Mouse (Mus musculus) natural killer cell, adult 2 months (primary cell): Measurements from ENCODE around the gene Ccdc28b.

ENCODE experiments used
- DNase-seq, 2 experiments: peaks; one replicate each; pipeline ENCODE4 v3.0.0; 2022; ENCODE audit warnings: low spot score in 2 of 2

Gene Ccdc28b

DNA sequence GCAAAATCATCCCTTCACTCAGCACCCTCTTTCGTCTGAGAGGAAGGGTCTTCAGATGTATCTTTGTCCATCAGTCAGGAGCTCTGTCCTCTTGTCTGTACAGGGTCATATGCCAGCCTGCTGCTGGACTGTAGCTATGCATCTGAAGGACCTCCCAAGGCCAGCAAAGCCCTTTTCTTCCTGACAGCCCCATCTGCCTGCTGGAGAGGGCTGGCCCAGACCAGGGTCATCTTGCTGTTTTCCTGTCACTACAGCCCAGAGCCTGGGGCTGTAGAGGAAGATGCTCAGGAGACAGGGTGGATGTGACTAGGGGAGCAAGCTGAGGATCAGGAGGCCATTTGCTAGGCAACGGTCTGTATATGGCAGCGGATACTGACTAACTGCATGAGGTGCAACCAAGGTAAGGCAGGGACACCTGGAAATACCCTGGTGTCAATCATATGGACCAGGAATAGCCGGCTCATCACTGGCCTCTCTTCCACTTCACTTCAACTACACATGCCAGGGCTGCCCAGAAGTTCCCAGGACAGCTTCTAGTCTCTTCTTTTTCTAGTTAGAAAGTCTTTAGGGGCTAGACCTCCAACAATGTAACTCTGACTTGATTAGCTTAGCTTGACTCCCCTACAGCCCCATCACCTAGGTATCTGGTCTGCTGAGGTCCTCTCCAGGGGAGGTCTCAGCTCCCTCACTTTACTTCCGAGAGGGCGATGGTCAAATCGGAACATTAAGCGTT, 778 bp downstream of the Ccdc28b start:
- DNase-seq = no peak

GRCm38 (mm10) chr4:129622120-129622802, 1.5 kb downstream of the Ccdc28b start:
- no peak for DNase-seq

GRCm38 (mm10) chr4:129621283-129621841, 2.4 kb downstream of the Ccdc28b start:
- no peak for DNase-seq

DNA sequence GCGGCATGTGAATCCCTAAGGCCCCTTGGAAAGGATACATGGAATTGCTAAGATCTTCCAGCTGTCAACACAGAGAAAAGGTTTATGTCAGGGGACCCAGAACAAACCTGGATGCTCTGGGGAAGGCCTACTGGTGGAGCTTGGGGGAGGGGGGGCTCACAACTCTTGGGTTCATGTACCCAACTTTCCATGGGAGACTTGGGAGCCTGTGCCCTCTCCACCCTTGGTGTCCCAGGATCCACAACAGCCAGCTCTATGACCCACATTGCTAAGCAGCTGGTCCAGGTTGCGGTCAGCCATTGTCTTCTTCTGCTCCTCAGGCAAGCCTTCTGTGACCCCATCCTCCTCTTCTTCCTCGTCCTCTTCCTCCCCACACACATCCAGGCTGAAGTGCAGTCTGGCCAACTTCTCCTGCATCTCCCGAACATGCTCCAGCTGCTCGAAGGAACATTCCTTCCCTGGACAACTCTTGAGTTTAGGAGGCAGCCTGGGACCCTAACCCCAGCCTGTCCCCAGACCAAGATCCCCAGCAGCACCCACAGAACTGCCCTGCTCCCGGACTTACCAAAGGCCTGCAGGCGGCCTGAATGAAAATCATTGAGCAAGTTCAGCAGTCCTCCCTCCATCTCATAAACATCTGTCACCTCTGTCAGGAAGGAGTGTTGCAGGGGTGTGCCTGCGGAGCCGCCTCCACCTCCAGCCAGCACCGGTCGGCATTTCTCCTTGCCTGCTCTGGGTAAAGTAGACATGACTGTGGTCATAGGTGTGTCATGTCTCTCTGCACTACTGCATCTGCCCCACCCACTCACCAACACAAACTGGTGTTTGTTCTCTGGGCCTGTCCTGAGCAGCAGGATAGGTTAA, 3.1 kb downstream of the Ccdc28b start:
- DNase-seq = no peak

DNA sequence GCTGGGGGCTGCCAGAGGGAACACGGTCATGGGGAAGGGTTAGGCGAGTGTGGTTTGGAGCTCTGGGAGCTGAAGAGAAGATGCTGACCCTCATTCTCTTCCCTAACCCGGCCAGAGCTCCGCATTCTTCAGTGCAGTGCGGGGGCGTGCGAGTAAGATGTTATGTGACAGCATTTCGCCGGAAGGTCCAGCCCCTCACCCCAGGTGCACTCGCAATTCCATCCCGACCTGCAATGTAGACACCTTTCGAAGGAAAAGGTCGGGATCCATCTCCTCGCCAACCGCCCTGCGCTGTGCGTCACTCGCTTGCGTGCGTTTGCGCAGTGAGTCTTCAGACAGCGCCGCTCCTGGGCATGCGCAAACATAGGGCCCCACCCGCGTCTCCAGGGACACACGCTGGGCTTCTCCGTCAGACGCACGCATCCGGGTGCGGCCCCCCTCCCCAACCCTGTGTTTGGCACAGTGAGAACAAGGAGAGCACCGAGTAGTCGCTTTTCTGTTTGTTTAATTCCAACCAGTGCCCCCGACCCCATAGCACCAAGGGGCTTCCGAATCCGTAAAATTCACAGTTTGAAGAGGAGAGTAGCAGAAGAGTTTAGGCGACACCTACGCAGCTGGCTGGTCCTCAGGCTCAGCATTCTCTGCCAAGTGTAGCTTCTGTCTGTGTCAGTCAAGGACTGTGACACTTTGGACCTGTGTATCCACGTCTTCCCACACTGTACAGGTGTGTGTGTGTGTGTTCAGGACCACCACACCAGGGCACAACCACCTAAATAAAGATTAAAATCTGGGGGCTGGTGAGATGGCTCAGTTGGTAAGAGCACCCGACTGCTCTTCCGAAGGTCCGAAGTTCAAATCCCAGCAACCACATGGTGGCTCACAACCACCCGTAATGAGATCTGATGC, 4.7 kb downstream of the Ccdc28b start, which contains the start of gene Iqcc:
Iqcc (minus strand) TSS at position 314 of the 906 bp plus-strand sequence.
- peak; percentile 89 to 95 for DNase-seq

GRCm38 (mm10) chr4:129618031-129618430, 5.7 kb downstream of the Ccdc28b start:
- no peak for DNase-seq

GRCm38 (mm10) chr4:129617121-129617641, 6.6 kb downstream of the Ccdc28b start:
- no peak for DNase-seq

DNA sequence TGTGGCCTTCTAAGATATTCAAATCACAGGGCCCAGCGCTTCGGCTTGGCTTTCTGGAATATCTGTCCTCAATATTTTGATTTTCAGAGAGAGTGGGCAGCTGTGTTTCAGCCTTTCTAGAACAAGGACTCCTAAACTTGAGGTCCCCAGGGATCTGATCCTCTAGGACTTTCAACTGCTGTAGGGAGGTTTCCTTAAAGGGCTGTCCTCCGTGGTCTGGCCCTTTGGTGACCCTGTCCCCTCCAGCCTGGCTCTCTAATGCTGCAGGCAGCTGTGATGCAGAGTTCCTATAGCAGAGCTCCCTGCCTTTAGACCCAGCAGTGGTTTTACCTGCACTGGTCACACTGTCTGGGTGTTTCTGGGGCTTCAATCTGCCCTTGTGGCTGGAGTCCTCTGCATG, 7.1 kb downstream of the Ccdc28b start:
- DNase-seq = no peak

- DNase-seq = no peak
These were observed 7.9 kb downstream of the Ccdc28b start for GRCm38 (mm10) chr4:129615801-129616290.

- no peak for DNase-seq
These were observed 9.7 kb downstream of the Ccdc28b start, which contains the start of gene Dcdc2b for GRCm38 (mm10) chr4:129614093-129614492. Gene Dcdc2b, minus strand, starts transcription at chr4:129614257.

- DNase-seq = no peak
These were observed 13.3 kb downstream of the Ccdc28b start for GRCm38 (mm10) chr4:129610472-129610871.

DNA sequence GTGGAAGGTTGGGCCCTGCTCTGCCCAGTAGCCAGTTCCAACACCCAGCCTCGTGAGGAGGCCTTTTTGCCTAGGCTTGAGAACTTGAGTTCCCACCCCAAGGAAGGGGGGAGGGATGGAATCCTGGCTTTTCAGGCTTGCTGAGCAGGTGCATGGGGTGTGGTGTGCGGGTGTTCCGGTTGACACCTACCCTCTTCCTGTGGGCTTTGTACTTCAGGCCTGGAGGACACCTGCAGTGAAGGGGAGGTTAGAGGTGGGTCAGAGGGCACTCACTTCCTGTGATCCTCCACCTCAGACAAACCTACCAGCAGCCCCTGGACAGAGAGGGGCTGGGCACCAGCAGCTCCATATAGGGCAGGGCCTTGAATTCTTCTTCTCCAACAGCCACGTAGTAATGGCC, 13.7 kb downstream of the Ccdc28b start:
- DNase-seq = no peak

- no peak for DNase-seq
These were observed 14.6 kb downstream of the Ccdc28b start for GRCm38 (mm10) chr4:129609139-129609631.

- peak; percentile 73 to 82 for DNase-seq
These were observed 15.2 kb downstream of the Ccdc28b start for GRCm38 (mm10) chr4:129608426-129609025.

DNA sequence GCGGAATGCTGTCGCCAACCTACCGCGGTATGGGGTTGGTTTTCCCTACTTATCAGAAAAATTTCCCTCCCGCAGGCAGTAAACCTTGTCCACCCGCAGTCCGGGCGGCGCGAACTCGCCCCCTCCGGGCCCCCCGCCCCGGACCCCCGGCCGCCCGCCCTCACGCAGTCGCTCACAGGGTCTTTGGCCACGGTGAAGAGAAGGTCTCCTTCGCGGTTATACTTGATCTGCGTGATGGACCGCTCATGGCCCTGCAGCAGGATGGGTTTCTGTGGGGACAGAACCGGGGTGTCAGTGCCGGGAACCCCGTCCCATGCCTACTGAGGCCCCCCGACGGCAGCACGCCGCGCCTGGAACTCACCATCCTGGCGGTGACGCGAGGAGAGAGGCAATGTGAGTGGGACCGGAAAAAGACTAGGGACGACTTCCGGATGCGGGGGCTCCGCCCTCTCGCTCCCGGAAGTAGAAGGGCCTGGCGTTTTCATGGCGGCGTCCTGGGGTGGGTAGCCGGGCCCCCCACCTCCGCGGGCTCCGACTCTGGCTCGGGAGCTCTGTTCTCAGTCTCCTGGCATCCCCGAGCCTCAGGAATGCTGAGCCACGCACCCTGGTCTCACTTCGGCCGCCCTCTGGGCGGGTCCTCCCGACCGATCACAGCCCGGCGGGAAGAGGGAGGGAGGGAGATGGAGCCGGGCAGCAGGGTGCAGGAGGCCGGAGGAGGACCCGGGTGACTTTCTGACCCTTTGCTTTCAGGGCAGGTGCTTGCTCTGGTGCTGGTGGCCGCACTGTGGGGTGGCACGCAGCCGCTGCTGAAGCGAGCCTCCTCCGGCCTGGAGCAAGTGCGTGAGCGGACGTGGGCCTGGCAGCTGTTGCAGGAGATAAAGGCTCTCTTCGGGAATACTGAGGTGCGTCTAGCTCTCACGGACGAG, 23.3 kb downstream of the Ccdc28b start, which contains the start of the genes Eif3i and Tmem234:
Eif3i (minus strand) TSS at position 416 of the 926 bp plus-strand sequence.
Tmem234 (plus strand) TSS at position 436 of the 926 bp plus-strand sequence.
- peak; percentile 71 to 80 for DNase-seq

DNA sequence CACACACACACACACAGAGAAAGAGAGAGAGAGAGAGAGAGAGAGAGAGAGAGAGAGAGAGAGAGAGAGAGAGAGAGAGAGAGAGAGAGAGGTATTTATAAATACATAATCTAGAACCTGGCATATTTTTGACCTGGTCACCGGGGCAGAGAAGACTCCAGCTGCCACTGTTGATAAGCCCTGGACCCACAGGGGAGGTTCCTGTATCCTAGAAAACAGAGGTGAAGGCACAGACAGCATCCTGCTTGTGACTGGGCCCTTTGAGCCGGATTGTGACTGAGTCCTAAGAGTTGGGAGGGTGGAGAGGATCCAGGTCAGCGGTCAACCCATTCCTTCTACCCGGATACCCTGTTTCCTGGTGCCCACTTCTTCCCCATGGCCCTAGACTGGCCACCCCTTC, 34.9 kb downstream of the Ccdc28b start:
- no peak for DNase-seq

DNA sequence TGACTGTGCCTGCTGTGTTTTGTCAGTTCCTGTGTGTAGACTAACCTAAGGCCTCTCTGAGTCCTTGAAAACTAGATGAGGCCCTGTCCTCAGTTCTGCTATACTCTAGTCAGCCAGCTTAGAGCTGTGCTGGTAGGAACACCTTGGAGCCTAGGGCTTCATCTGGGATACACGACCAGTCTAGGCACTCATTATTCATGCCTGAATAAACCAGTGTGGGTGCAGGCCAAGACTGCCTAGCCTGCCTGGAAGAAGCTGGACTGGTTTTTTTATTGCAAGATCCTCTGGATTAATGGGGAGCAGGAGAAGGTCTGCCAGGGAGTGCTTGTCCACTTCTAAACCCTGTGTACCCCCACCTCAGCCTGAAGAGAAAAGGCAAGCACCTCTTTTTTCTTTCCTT, 36.8 kb downstream of the Ccdc28b start:
- DNase-seq = no peak

DNA sequence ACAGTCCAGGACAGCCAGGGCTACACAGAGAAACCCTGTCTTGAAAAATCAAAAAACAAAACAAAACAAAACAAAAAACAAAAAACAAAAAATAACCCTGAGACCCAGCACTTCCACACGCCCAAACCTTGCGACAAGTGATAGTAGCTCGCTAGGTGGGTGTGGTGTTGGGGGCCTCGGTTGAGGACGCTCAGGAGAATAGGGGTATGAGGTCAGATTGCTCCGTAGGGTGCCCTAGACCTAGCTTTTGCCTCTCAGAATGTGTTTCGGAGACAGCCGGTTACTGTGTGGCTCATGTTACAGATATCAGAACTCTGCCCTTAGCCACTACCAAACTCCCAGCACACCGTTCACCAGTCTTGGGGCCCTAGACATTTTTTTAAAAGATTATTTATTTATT, 38.0 kb downstream of the Ccdc28b start:
- no peak for DNase-seq
